Mouse (Mus musculus): ENCODE measurements around the gene Rb1.

The Rb1 gene

GRCm38 (mm10) chr14:73334926-73335805, 9.5 kb upstream of the Rb1 start:
- DNase-seq (ENCODE audit: low spot score) = no peak

GRCm38 (mm10) chr14:73333880-73334279, 8.3 kb upstream of the Rb1 start:
- no peak for DNase-seq (ENCODE audit: low spot score)

GRCm38 (mm10) chr14:73331386-73331785, 5.8 kb upstream of the Rb1 start:
- no peak for DNase-seq (ENCODE audit: low spot score)

- DNase-seq (ENCODE audit: low spot score) = no peak
Observed at GRCm38 (mm10) chr14:73329871-73330270, 4.2 kb upstream of the Rb1 start.

DNA sequence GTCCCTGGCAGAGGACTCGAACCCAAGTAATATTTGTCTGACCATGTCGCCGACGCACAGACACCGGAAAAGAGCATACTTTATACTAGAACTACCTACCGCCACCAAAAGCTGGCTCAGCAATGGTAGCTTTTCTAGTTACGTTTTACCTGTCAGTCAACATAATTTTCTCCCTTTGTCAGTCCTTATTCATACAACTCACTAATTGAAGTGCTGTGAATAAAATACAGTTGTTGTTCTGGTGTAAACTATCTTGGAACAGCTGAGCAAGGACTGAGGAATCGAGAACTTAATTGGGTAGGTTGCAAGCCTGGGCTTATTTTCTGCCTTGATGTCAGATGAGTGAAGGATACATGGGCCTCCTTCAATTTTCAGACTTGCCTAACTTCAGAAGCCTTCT, 889 bp upstream of the Rb1 start:
- DNase-seq (ENCODE audit: low spot score) = no peak

DNA sequence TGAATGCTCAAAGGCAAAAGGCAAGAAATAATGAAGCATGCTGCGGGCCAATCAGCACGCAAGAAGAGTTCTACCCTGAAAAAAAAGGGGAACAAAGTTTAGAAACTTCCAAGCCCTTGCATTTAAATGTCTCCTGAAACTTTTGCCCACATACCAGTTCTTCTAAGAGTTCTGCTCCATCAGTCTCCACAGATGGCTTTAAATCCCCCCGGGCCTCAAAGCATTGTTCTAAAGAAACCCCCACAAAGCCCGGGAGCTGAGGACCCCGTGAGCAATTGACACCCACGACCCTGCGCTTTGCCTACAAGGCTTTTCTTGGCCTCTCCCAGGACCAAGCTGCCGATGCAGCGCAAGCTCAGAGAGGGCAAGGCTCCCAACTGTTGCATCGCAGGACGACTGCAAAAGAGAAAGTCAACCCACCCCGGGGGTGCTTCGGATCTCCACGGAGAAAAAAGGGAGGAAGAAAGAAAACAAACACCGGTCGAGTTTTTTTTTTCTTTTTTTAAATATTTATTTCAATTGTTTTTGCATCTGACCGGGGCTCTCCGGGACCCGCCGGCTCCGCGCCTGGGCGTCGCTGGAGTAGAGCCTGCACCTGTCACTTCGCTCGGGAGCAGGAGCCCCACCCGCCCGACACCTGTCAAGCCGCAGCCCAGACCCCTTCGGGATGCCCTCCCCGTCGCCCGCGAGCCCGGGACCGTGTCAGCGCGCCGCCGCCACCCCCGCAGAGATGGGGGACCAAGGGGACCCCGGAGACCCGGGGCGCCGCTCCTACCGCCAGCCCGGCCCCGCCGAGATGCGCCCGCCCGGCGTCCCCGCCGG, 777 bp downstream of the Rb1 start:
- no peak for DNase-seq (ENCODE audit: low spot score)

DNA sequence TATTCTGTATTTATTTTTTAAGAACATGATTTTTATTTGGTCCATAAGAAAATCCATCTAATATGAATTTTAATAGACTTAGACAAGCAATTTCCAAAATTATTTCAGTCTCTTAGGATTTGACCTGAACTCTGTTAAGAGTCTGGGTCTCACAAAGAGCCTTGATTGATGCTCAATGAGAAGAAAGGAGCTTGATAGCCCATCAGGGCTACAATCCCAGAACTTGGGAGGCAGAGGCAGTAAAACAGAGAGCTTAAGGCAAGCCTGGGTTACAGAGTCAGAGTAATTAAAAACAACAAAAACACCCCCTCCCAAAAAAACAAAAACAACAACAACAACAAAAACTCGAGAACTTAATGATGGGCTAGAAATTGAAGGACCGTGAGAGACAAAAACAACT, 1.7 kb downstream of the Rb1 start:
- DNase-seq (ENCODE audit: low spot score) = no peak

DNA sequence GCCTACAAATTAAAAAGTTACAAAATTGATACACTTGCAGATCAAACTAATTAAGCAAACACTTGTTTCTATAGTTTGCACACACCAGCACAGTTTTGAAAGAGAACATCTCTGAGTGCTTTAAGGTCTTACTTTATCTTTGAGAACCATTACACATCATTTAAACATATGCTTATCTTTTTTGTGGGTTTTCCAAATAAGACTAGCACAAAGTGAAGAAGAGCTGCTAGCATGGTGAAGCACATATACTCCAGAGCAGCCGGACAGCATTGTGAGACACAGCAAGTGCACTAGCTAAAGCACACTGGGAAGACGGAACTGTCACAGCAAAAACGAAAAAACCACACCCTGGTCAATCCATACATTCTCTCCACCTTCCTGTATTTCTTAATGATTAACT, 3.5 kb downstream of the Rb1 start:
- DNase-seq (ENCODE audit: low spot score) = no peak

GRCm38 (mm10) chr14:73316933-73317332, 8.7 kb downstream of the Rb1 start:
- no peak for DNase-seq (ENCODE audit: low spot score)

GRCm38 (mm10) chr14:73313864-73314263, 11.8 kb downstream of the Rb1 start:
- no peak for DNase-seq (ENCODE audit: low spot score)

DNA sequence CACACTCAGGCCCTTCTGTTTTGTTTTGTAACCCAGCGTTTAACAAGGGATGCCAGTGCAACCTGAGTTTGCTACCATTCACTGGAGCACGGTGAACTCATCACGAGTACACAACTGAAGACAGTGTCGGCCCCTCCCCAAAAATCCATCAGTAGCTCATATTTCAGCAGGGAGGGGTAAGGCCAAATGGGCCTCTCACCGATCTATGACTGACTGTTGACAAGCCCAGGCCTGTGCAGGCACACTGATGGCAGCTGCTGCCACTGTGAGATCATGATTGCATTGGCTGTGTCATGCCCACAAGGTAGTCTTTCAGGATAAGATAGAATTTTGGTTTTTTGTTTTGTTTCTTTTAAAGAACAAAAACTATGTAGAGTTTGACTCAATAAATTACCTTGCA, 12.2 kb downstream of the Rb1 start:
- no peak for DNase-seq (ENCODE audit: low spot score)

GRCm38 (mm10) chr14:73312909-73313308, 12.7 kb downstream of the Rb1 start:
- no peak for DNase-seq (ENCODE audit: low spot score)

GRCm38 (mm10) chr14:73307490-73307889, 18.1 kb downstream of the Rb1 start:
- no peak for DNase-seq (ENCODE audit: low spot score)

- no peak for DNase-seq (ENCODE audit: low spot score)
Observed at GRCm38 (mm10) chr14:73303193-73303592, 22.4 kb downstream of the Rb1 start.

- no peak for DNase-seq (ENCODE audit: low spot score)
Observed at GRCm38 (mm10) chr14:73301856-73302255, 23.8 kb downstream of the Rb1 start.

GRCm38 (mm10) chr14:73295512-73295911, 30.1 kb downstream of the Rb1 start:
- no peak for DNase-seq (ENCODE audit: low spot score)

DNA sequence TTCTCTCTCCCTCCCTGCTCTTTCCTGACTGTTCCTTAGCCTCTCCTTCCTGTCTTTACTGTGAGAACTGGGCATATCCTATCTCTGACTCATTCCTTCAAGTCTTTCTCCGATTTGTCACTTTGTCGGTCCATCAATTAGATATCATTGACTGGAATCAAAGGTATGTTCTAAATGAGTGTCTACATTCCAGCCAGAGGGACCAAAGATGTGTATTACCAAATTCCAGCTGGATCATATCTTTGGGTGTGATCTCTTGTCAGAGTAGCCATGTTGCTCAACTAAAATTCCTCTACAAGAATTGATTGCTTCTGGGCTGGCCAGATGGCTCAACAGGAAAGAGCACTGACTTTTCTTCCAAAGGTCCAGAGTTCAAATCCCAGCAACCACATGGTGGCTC, 32.0 kb downstream of the Rb1 start:
- DNase-seq (ENCODE audit: low spot score) = no peak

DNA sequence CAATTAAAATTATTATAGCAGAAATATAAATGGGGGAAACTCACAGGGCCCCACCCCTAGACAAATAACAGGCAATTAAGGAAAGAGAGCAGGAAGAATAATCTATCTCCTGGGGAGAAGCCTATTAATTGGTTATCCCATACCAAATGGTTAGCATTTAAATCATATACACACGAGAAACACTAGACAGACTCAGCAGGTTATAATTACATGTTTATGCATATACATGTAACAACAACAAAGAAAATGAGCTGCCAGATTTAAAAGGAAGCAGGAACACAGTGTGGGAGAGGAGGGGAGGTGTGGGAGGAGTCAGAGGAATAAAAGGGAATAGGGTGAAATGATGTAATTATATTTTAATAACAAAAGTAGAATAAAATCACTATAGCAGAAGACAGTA, 33.2 kb downstream of the Rb1 start:
- no peak for DNase-seq (ENCODE audit: low spot score)

DNA sequence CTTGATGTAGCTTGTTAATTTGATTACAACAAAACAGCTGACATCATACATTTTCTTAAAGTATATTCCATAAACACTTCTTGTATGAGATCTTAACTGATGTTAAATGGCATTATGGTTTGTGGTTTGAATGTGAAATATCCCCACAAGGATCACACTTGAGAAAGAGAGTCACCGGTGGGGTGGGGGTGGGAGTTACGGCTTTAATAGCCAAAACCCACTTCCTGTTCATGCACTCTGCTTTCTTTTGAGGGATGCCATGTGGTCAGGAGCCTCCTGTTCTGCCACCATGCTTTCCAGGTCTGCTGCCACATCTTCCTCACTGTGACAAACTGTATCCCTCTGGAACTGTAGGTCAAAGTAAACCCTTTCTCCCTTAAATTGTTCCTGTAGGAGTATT, 35.7 kb downstream of the Rb1 start:
- no peak for DNase-seq (ENCODE audit: low spot score)

DNA sequence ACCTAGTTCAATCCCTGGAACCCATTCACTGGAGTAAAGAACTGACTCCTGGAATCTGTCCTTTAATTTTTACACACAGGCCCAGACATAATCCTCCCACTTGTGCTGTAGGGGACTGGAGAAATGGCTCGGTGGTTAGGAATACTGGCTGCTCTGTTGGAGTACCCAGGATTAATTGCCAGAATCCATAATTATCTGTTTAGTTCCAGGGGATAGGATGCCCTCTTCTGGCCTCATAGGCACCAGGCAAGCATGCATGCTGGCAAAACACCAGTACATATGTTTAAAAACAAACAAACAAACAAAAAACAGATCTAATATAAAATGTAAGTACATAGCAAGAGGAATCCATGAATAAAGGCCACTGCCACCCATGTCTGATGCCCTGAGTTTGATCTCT, 44.6 kb downstream of the Rb1 start:
- no peak for DNase-seq (ENCODE audit: low spot score)

- DNase-seq (ENCODE audit: low spot score) = no peak
Observed at GRCm38 (mm10) chr14:73279096-73279495, 46.5 kb downstream of the Rb1 start.

DNA sequence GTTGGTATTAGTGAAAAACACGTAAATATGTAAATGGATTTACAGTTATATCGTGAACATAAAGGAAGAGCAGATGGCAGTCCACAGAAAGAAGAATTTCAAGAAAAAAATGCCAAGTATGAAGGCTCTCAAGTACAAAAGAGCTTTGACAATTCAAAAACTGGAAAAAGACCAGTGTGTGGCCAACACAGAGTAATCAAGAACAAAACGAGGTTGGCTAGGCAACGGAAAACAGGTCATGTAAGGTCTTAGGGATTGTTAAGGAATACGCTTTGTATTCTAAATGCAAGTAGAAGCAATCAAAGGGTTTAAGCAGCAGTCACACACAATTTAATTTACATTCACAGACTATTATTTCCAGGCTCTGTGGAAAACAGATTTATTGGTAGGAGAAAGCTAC, 53.8 kb downstream of the Rb1 start:
- DNase-seq (ENCODE audit: low spot score) = no peak

GRCm38 (mm10) chr14:73266166-73266565, 59.5 kb downstream of the Rb1 start:
- DNase-seq (ENCODE audit: low spot score) = no peak
